Mouse (Mus musculus): ENCODE measurements at regions not wholly inside any gene's neighbourhood (a gene's known extent, or its start where the extent isn't known, plus 50 kb on each side); places are given as distances from the start of the nearest gene placed in this dataset.

DNA sequence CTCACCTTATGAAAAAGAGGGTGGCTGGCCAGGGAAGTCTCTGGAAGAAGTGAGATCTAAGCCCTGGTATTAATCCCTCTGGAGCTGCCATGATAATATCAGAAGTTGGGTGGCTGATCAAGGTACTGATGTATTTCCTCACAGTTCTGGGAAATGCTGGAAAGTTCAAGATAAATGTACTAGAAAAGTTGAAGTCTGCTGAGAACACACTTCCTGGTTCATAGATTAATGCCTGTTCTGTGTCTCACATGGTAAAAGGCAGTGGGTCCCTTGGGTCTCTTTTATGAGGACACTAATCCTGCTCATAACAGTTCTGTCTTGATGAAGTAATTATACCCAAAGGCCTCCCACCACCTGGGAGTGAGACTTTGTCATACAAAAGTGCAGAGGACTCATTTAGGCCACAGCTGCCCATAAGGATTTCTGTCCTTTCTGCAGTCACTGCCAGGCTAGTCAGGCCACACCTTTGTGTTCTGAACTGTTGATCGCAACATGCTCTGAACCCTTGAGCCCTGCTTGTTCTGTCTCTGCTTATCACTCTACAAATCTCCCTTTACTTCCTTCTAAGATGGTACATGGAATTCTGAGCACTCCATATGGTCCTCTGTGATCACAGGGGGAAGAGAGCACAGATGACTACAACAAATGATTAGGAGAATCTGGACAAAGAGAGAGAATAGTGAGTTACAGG is 300.4 kb downstream of the 1700129C05Rik start:
- Histone ChIP-seq H3K79me2 (replicated peaks; ENCODE audit: control insufficient read depth, extremely low read depth, insufficient read depth, poor library complexity, severe bottlenecking) (no peaks in the 10 kb centered on the region), H3K4me1 (ENCODE audit: control insufficient read depth in 1 of 2, insufficient read depth in 2 of 2) (no peaks in the 10 kb centered on the region), H3K4me2 (ENCODE audit: insufficient read depth, low read depth, poor library complexity, severe bottlenecking) (no peak overlapping the region), H3K4me3 (replicated peaks in 1 of 3; ENCODE audit: low read depth in 2 of 3, low read length in 2 of 3, poor library complexity in 1 of 3) (no peak overlapping the region), H3K36me3 (replicated peaks in 1 of 2; ENCODE audit: control insufficient read depth in 1 of 2, insufficient read depth in 1 of 2, low read length in 1 of 2) (no peaks in the 10 kb centered on the region), H3K9me3 (replicated peaks; ENCODE audit: low read length) (no peaks in the 10 kb centered on the region), H3K27me3 (replicated peaks) (no peaks in the 10 kb centered on the region), H3K9ac (ENCODE audit: insufficient read depth, low read depth) (no peak overlapping the region), H3K27ac (ENCODE audit: insufficient read depth, low read depth) (no peak overlapping the region)
- dilution Hi-C loops (cut with MboI; ENCODE audit: extremely low pct_ligation_motif_present, extremely low pct_unique_long_range_greater_than_20kb, low sequenced_read_pairs) (no loop called here), in situ Hi-C loops (cut with MboI; ENCODE audit: low pct_ligation_motif_present, low pct_unique_long_range_greater_than_20kb, low sequenced_read_pairs) (no loop called here)
- no peak for TF ChIP-seq PAX5 (IDR thresholded peaks at IDR 0.05; ENCODE audit: low read length)
- no peak for TF ChIP-seq CTCF (conservative IDR thresholded peaks at IDR 0.05 in 1 of 2, IDR thresholded peaks at IDR 0.05 in 1 of 2; ENCODE audit: low read depth in 2 of 2, low read length in 2 of 2)
- no peak for DNase-seq (ENCODE audit: extremely low read depth)

DNA sequence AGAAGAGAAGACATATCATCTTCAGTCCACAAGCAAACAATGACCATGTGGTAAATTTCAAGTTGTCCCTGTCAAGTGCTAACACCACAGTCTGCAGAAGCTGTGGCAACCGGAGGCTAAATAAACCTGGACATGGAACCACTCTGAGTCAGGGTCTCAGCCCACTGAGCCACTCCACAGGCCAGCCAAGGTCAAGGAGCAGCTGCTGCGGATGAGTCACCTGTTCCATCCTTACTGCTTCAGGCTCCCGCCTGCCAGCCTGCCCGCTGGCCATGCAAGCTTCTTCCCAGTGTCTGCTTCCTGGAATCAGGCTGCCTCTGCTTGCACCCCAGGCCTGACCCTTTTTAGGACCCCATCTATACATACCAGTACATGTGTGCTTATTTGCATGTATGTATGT is 319.8 kb downstream of the 1700129C05Rik start:
- dilution Hi-C loops (cut with MboI; ENCODE audit: extremely low pct_ligation_motif_present, extremely low pct_unique_long_range_greater_than_20kb, low sequenced_read_pairs) (no loop called here), in situ Hi-C loops (cut with MboI; ENCODE audit: low pct_ligation_motif_present, low pct_unique_long_range_greater_than_20kb, low sequenced_read_pairs) (no loop called here)
- TF ChIP-seq ETS1 (conservative IDR thresholded peaks at IDR 0.05; ENCODE audit: low read depth, low read length), result peak; percentile 40; the same call in 1 of the 2 replicates
- TF ChIP-seq EP300 (IDR thresholded peaks at IDR 0.05; ENCODE audit: low read length), result peak; percentile 24; the same call in 1 of the 2 replicates
- no peak for TF ChIP-seq HCFC1 (IDR thresholded peaks at IDR 0.05; ENCODE audit: low read depth, low read length)
- no peak for TF ChIP-seq SMC3 (IDR thresholded peaks at IDR 0.05; ENCODE audit: low read depth, low read length)
- TF ChIP-seq RCOR1 (conservative IDR thresholded peaks at IDR 0.05; ENCODE audit: low read depth, low read length), result no peak
- Histone ChIP-seq H3K27me3 (replicated peaks) (no peaks in the 10 kb centered on the region), H3K4me3 (replicated peaks in 1 of 3; ENCODE audit: low read depth in 2 of 3, low read length in 2 of 3, poor library complexity in 1 of 3) (no peak overlapping the region), H3K9me3 (replicated peaks; ENCODE audit: low read length) (no peaks in the 10 kb centered on the region), H3K4me1 (ENCODE audit: control insufficient read depth in 1 of 2, insufficient read depth in 2 of 2) (peaks cover 5 to 19% of the 10 kb centered on the region in 2 experiments), H3K4me2 (ENCODE audit: insufficient read depth, low read depth, poor library complexity, severe bottlenecking) (no peak overlapping the region), H3K79me2 (replicated peaks; ENCODE audit: control insufficient read depth, extremely low read depth, insufficient read depth, poor library complexity, severe bottlenecking) (no peaks in the 10 kb centered on the region), H3K9ac (ENCODE audit: insufficient read depth, low read depth) (no peak overlapping the region), H3K36me3 (replicated peaks in 1 of 2; ENCODE audit: control insufficient read depth in 1 of 2, insufficient read depth in 1 of 2, low read length in 1 of 2) (no peaks in the 10 kb centered on the region), H3K27ac (ENCODE audit: insufficient read depth, low read depth) (no peak overlapping the region)
- no peak for DNase-seq (ENCODE audit: extremely low read depth)

DNA sequence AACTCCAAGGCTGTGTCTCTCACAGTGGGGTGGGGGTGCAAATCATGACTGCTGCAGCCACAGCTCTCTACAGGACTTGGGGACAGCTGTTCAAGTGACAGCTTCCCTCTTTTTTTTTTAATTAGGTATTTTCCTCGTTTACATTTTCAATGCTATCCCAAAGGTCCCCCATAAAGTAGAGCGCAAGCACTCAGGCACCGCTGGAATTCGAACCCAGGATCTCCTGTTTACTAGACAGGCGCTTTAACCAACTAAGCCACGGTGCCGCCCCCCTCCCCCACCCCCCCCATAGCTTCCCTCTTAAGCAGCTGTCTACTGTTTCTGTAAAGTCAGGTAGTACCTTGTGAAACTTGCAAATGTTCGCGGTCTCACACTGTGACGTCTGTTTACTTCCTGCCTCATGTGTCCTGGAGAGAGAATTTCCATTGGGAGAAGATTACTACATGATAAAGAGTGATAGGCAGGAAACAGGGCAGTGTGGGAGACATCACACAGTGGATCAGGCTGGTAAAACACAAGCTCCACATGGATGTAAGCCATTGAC is 324.7 kb downstream of the 1700129C05Rik start:
- no peak; the same call in 1 of the 2 replicates for TF ChIP-seq MAZ (IDR thresholded peaks at IDR 0.05; ENCODE audit: low read depth, low read length)
- peak; percentile 51; the same call in 1 of the 2 replicates for TF ChIP-seq TCF12 (IDR thresholded peaks at IDR 0.05; ENCODE audit: low read depth, low read length)
- peak; percentile 42; the same call in 1 of the 2 replicates for TF ChIP-seq ZNF384 (IDR thresholded peaks at IDR 0.05; ENCODE audit: low read depth, low read length)
- TF ChIP-seq EP300 (IDR thresholded peaks at IDR 0.05; ENCODE audit: low read length), result peak; percentile 54; the same call in 1 of the 2 replicates
- TF ChIP-seq TBP (conservative IDR thresholded peaks at IDR 0.05; ENCODE audit: low read depth, low read length), result 0 out of 2 replicates have a peak, but pooled peaks have one; percentile 47
- peak; percentile 8; the same call in 1 of the 2 replicates for TF ChIP-seq BHLHE40 (IDR thresholded peaks at IDR 0.05; ENCODE audit: low read depth, low read length)
- 0 out of 2 replicates have a peak, but pooled peaks have one; percentile 51 for TF ChIP-seq MAX (IDR thresholded peaks at IDR 0.05; ENCODE audit: low read length)
- TF ChIP-seq MEF2A (IDR thresholded peaks at IDR 0.05; ENCODE audit: borderline replicate concordance, low read depth, low read length), result 0 out of 2 replicates have a peak, but pooled peaks have one; percentile 16
- no peak for TF ChIP-seq SMC3 (IDR thresholded peaks at IDR 0.05; ENCODE audit: low read depth, low read length)
- TF ChIP-seq ETS1 (conservative IDR thresholded peaks at IDR 0.05; ENCODE audit: low read depth, low read length), result peak; percentile 72
- no peak for TF ChIP-seq JUND (conservative IDR thresholded peaks at IDR 0.05; ENCODE audit: low read depth, low read length)
- TF ChIP-seq IRF4 (IDR thresholded peaks at IDR 0.05; ENCODE audit: low read depth, low read length), result 0 out of 2 replicates have a peak, but pooled peaks have one; percentile 58
- 0 out of 2 replicates have a peak, but pooled peaks have one; percentile 29 for TF ChIP-seq ELF1 (IDR thresholded peaks at IDR 0.05; ENCODE audit: low read depth, low read length)
- Histone ChIP-seq H3K27me3 (replicated peaks) (no peaks in the 10 kb centered on the region), H3K79me2 (replicated peaks; ENCODE audit: control insufficient read depth, extremely low read depth, insufficient read depth, poor library complexity, severe bottlenecking) (no peaks in the 10 kb centered on the region), H3K36me3 (replicated peaks in 1 of 2; ENCODE audit: control insufficient read depth in 1 of 2, insufficient read depth in 1 of 2, low read length in 1 of 2) (no peaks in the 10 kb centered on the region), H3K4me2 (ENCODE audit: insufficient read depth, low read depth, poor library complexity, severe bottlenecking) (peak overlapping the region; percentile 68), H3K27ac (ENCODE audit: insufficient read depth, low read depth) (no peak overlapping the region), H3K4me1 (ENCODE audit: control insufficient read depth in 1 of 2, insufficient read depth in 2 of 2) (peaks cover 9 to 27% of the 10 kb centered on the region in 2 experiments), H3K9me3 (replicated peaks; ENCODE audit: low read length) (no peaks in the 10 kb centered on the region), H3K4me3 (replicated peaks in 1 of 3; ENCODE audit: low read depth in 2 of 3, low read length in 2 of 3, poor library complexity in 1 of 3) (no peak overlapping the region), H3K9ac (ENCODE audit: insufficient read depth, low read depth) (no peak overlapping the region)
- peak; percentile 72 for DNase-seq (ENCODE audit: extremely low read depth)
- in situ Hi-C loops (cut with MboI; ENCODE audit: low pct_ligation_motif_present, low pct_unique_long_range_greater_than_20kb, low sequenced_read_pairs), result no loop called here
- dilution Hi-C loops (cut with MboI; ENCODE audit: extremely low pct_ligation_motif_present, extremely low pct_unique_long_range_greater_than_20kb, low sequenced_read_pairs), result no loop called here

All from CH12.LX (cell line).